Mouse (Mus musculus) small intestine, adult 2 months (tissue): ENCODE data around the gene Cmtr1.

Experiments used
- CTCF ChIP-seq: fragments of 200-500 bp; IDR thresholded peaks from 2 replicates; pipeline ENCODE4 v1.5.1; 2012; ENCODE audit warnings: low read depth, mild to moderate bottlenecking, control low read depth, inconsistent platforms, low read length, moderate library complexity, mixed read lengths; ENCODE audit not compliant: insufficient replicate concordance, insufficient read length; ENCODE audit errors: extremely low read depth
- POLR2A ChIP-seq: fragments of 200-500 bp; IDR thresholded peaks from 2 replicates; pipeline ENCODE4 v1.6.1; 2012; ENCODE audit warnings: low read depth, mild to moderate bottlenecking, control low read depth, inconsistent platforms, low read length, moderate library complexity

DNA sequence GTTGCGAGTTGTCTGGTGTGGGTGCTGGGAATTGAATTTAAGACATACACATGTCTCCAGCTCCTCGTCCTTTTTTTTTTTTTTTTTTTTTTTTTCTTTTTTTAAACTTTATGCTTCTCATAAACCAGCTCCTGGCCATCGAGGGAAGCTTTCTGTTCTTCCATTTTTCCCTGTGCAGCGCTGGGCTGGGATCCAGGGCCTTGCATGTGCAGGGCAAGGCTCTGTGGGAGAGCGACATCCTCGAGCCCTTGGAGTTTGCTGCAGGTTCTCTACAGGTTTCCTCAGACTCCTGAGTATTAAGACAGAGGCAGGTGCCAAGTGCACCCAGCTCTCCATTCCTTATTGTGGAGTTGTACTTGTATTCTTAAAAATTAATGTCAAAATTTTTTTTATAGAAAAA is 1.8 kb downstream of the Cmtr1 start:
- TF ChIP-seq CTCF (no peak), POLR2A (no peak)
